Mouse (Mus musculus) mouse embryonic stem cell (cell line): ENCODE measurements around the gene Hcrtr1.

Experiments
- in situ Hi-C, 2 experiments: fragments of 300-500 bp; cut with MboI; formaldehyde crosslinking; loops; 1 replicate in 1 of 2; 3 replicates in 1 of 2; pipeline ENCODE4 v1.14.3; 2019 to 2020; ENCODE audit warnings: low sequenced_read_pairs in 2 of 2, low pct_unique_long_range_greater_than_20kb in 1 of 2, mixed read lengths in 1 of 2; ENCODE audit not compliant: unreplicated experiment in 1 of 2

Hcrtr1 gene

DNA sequence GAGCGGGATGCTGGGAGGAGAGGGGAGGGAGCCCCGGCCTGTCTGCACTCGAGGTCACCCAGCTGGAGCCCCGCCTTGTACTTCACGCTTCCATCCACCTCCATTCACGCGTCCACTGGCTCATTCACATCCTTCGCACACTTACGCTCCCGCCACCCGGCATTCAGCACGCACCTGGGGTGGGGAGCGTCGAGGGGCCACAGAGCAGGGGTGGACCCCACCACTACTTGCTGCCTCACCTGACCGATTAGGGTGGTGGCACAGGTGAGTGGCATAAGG lies at the start of gene Hcrtr1:
Hcrtr1 (minus strand) TSS at position 146 of the 279 bp plus-strand sequence.
- in situ Hi-C loops: loop anchor here in 1 of 2 experiments (10.0 kb wide), 1 partner anchor 46 kb away; no protein-coding TSS in a partner anchor

DNA sequence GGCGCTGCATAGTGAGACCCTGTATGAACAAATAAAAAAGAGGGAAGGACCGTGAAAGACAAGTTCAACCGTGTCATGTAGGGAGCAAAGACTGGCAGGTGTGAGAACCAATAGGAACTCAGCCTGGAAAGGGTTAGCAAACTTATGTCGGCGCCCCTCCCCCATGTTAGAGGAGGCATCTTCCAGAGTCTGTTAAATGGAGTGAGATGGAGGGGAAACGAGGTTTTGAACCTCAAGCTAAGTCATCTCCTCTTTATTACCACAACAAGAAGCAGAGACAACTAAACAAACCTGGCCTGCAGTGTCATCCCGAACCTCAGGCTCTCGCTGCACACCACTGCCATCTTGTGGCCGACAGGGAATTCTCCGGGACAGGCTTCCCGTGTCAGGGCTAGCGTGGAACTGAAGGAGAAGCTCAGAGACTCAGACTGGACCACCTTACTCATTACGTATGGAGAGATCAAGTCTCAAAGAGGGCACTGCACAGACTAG lies 49.7 kb upstream of the Hcrtr1 start:
- in situ Hi-C loops: loop anchor here in 1 of 2 experiments (10.0 kb wide), 2 partner anchors 54 to 224 kb away; partner anchors contain the start of gene Hcrtr1

DNA sequence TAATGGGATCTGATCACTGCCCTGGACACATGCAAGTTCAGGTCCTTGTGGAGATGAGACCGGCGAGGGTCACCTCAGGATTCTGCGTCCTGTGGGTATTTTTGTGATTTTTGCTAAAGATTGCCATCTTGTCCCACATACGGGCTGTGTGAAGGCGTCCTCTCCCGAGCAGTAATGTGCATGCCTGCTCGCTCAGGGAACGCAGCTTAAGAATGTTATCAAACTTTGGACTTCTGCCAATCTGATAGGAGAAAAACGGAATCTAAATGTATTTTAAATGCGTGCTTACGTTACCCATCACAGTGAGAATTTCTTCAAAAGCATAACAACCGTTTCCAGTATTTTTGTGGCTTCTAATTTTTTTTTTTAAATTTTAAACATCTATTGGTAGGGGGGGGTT lies 47.7 kb upstream of the Hcrtr1 start:
- in situ Hi-C loops: loop anchor here in 1 of 2 experiments (10.0 kb wide), 2 partner anchors 52 to 222 kb away; partner anchors contain the start of gene Hcrtr1

DNA sequence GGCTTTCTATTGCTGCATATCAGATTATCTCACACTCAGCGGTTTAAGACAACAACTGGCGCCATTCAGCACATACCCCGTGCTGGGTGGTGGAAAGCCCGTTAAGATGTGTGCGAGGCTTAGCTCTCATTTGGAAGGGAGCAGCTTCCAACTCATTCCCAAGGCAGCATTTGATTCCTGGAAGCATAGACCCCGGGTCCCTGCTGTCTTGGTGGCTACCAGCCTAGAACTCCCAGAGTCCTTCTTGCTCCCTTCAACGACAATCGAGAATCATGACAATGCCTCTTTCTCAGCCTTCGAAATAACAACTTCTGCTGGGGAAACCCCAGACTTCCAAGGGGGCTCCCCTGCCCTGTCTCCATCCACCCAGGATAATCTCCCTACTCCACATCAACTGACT lies 47.3 kb upstream of the Hcrtr1 start:
- in situ Hi-C loops: loop anchor here in 1 of 2 experiments (10.0 kb wide), 2 partner anchors 52 to 222 kb away; partner anchors contain the start of gene Hcrtr1

DNA sequence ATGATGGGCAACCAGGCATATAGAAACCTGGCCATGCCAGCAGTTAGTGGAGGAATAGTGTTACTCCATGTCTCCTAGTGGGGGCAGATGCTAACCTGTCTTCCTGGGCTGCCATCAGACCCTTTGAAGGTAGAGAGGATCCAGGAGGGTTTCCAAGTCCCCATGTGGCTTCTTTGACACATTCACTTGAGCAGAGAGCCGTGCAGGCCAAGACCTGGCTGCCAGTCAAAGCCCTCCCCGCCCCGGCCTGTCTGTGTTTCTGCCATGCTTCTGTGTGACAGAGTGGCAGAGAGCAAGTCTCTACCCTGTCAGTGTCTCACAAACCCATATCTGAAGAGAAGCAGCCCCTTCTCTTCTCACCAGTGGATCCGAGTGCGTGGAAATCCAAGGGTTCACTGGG lies 44.7 kb upstream of the Hcrtr1 start:
- in situ Hi-C loops: loop anchor here in 1 of 2 experiments (10.0 kb wide), 2 partner anchors 49 to 219 kb away; partner anchors contain the start of gene Hcrtr1

DNA sequence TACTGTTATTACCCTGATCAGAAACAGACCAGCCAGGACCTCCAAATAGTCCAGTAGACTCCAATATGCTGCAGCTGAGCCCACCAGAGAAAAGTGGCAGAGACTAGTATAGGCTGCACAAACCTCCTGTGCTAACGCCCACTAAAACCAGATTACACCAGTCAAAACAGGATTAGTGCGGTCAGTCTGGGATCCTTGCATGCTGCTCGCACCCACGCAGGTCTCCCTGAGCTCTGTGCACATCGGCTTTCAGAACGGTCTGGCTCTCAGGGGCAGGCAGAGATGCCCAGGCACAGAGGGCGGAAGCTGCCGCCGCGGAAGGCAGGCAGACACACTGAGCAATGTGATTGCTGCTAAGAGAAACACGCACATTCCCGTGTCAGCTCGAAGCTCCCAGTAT lies 43.9 kb upstream of the Hcrtr1 start:
- in situ Hi-C loops: loop anchor here in 1 of 2 experiments (10.0 kb wide), 2 partner anchors 48 to 218 kb away; partner anchors contain the start of gene Hcrtr1

DNA sequence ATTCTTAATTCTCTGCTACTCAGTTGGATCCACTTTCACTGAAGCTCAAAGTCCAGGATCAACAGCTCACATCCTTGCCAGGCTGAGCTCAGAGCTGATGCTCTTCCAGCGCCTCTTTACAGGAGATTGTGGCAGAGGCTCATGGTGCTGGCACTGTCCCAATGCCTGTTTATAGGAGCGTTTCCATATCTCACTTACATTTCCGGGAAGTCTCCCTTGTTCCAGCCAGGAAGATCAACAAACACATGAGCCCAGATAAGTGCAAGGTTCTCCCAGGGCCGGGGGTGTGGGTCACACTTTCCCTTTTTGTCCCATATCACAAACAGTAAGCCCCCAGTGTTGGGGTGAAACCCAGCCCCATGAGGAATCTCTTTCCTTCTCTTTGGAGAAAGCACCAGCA lies 42.7 kb upstream of the Hcrtr1 start:
- in situ Hi-C loops: loop anchor here in 1 of 2 experiments (10.0 kb wide), 2 partner anchors 47 to 217 kb away; partner anchors contain the start of gene Hcrtr1

DNA sequence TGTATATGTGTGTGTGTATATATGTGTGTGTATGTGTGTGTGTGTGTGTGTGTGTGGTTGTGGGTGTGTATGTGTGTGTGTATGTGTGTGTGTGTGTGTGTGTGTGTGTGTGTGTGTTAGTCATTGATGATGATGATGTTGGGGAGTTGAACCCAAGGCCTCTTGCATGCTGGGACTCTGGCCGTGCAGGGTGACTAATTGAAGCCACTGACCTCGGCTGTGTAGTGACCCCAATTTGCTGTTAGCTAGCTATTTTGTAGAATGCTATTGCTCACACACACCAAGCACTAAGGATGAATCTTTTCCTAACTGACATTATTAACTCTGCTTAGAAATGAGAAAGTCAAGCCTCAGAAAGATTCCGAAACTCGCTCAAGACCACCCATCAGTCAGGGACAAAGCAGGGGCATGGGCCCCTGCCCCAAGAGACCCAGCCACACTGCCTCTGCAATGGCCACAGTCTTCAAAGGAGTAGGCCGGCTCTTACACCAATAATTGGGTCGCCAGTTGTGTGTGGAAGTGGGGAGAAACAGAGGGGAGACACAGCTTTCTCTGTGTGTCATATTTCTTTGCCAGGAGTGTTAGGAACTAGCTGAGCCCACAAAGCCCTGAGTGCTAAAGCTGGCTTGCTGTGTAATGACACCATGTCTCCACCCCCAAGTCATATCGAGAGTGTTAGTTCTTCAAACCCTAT lies 41.9 kb upstream of the Hcrtr1 start:
- in situ Hi-C loops: loop anchor here in 1 of 2 experiments (10.0 kb wide), 2 partner anchors 46 to 216 kb away; partner anchors contain the start of gene Hcrtr1

DNA sequence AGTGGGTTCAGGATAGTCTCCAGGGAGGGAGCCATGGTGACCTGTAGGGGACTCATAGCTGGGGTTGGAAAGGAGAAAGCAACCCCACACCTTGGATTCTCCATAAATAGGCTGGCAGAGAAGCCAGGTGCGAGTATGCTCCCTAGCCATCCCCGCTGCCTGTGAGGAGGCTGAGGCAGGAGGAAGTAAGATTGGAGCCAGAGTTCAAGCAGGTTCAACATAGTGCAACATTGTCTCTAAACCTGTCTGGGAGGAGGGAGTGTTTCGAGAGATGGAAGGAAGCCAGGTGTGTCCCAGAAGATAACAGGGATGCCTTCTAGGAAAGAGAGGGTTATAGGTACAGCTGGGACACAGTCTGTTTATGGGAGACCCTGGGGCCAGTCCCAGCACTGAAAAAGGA lies 40.7 kb upstream of the Hcrtr1 start:
- in situ Hi-C loops: loop anchor here in 1 of 2 experiments (10.0 kb wide), 2 partner anchors 45 to 215 kb away; partner anchors contain the start of gene Hcrtr1

DNA sequence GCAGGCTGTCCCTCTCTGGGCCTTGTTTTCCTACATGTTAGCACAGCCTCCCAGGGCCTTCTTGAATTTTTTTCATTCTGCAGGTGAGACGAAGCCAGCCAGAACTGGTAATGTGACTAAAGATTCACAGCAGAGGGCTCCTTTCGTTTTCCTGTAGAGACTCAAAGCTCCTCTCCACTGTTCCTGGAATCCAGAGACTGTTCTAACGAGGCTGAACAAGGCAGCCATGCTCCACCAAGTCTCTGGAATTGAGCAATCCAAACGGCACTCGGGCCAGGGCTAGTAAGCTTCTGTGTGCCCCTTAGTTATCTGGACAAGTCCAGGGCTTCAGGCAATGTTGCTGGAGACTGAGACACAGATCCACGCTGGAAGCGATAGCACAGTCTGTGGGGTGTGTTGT lies 38.4 kb upstream of the Hcrtr1 start:
- in situ Hi-C loops: no loop called here

DNA sequence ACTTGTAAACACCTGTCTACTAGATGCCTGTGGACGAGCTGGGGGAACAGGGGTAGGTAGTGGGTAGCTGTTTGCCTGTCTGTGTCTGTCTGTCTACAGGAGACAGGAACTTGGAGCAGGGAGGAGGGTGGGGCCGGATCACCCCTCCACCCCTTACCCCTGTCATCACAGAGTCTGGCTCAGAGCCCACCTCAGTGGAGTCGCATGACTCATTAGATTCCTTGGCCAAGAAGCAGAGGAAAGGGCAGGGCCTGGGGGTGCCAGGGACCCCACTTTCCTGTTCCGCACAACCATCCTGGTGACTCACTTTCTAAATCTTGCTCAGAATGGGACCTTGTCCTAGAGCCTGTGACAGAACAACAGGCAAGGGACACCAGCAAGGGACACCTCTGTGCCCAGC lies 37.9 kb upstream of the Hcrtr1 start:
- in situ Hi-C loops: no loop called here

DNA sequence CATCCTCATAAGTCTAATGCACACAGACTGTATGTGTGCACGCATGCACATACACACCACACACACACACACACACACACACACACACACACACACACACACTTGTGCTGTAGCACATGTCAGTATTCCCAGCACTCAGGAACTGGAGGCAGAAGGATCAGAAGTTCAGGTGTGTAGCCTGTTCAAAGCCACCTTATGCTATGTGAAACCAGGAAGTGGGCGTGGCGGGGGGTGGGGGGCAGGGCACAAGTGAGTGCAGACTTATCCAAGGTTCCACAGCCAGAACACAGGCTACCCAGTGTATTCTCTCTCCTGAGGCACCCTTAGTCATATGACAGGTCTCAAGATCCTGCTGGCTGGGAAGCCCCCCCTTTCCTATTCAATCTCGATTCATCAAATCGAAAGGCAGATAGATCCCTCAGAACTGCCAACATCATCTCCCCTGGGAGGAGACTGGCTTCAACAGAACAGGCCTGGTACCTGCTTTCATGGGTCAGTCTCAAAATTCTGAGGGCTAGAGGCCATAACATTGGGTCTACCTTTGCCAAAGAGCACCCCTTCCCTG lies 37.1 kb upstream of the Hcrtr1 start:
- in situ Hi-C loops: no loop called here

DNA sequence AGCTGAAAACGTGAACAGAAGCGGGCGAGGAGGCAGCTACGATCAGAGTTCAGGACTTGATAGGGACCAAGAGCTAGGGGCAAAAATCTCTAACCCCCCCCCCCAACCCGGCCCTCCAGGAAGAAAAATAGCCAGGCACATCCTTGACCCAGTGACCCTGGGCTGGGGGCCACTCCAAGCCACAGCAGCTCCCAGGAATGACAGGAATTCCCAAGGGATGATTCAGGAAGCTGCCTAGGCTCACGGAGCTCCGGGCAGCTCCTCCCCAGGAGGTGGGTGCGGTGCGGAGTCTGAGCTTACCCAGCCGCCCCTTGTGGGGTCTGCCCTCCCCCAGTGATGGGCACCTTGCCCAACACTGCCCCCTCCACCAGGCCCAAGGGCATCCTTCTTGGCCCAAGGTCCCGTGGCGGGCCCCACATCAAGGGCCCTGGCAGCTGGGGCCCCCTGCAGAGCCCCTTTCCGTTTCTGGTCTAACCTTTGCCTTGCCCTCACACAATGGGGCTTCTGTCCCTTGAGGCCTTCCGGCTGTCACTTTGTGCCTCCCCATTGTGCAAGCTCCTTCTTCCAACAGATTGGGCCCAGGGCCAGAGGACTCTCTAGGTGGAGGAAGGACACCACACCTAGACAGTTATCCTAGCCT lies 36.0 kb upstream of the Hcrtr1 start, which contains the start of gene Tinagl1:
Tinagl1 (minus strand) TSS at position 51 of the 640 bp plus-strand sequence.
- in situ Hi-C loops: no loop called here

DNA sequence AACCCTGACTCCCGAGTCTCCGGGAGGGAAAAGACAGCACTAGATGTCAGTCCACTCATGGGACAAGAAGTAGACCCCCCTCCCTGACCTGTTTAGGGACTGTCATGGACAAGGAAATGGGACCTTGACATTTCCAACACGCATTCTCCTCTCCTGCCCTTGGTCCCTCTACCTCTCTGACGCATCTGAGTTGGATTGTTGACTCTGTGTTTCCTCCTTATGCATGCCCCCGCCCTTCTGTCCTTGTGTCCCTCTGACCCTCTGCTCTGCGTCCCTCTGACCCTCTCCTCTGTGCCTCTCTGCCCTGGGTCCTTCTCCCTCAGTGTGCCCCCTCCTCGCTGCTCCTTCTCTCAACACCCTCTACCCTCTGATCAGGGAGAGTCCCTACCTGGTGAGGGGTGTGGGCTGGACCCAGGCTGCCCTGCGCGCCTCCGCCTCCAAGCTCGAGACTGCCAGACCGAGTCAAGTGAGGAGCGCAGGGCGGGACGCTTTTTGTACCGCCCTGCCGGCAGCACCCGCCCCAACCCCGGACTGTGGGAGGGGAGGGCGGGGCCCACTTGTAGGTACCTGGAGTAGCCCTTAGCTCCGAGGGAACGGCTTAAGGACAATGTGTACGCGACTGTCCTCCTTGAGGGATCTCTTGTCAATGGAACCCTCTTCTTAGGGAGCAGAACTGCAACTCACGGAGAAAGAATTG lies 35.3 kb upstream of the Hcrtr1 start:
- in situ Hi-C loops: no loop called here

DNA sequence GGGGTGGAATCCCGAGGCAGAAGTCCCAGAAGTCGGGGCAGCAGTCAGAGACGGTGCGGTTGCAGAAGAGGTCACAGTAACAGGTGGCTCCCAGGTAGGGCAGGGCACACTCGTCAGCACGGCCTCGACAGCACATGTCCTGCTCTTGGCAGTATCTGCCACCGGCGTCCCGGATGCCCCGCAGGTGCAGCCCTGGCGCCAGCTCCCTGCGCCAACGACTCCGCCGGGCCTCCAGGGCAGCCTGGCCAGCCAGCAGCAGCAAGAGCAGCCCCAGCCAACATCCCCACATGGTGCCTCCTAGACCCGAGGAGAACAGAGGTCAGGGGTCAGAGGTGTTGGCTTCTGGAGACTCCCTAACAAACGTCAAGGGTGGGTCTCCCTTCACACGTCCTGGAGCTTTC lies 34.8 kb upstream of the Hcrtr1 start:
- in situ Hi-C loops: no loop called here

DNA sequence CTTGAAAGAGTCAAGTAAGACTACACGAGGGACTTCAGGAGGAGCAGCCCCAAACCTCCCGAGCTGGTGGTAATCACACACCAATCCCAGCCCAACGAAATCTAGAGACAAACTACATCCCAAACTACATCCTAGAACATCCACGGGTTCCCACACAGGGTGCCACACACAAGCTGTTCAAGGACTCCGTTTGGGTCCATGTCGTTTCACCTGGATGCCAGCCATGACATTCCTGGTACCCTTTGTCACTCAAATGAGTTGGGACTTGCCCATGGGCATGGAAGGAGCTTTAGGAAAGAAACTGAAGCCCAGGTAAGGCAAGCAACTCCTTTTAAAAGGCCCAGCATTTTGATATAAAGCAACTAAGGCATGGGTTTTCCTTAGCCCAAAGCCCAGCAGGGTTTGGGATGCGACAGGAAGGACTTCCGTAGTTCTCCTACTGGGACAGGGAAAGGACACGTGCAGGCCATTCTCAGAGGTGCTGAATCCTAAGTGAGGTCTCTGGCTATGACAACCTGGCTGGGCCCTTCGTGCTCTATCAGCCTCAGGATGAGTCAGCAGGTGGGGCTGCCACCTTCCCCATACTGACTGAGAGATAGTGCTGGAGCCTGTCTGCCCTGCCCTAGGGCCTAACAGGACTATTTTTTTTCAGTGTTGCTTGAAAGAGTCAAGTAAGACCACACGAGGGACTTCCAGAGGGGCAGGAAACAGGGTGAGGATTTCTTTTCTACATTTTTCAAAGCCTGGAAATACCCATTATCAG lies 34.1 kb upstream of the Hcrtr1 start:
- in situ Hi-C loops: no loop called here

DNA sequence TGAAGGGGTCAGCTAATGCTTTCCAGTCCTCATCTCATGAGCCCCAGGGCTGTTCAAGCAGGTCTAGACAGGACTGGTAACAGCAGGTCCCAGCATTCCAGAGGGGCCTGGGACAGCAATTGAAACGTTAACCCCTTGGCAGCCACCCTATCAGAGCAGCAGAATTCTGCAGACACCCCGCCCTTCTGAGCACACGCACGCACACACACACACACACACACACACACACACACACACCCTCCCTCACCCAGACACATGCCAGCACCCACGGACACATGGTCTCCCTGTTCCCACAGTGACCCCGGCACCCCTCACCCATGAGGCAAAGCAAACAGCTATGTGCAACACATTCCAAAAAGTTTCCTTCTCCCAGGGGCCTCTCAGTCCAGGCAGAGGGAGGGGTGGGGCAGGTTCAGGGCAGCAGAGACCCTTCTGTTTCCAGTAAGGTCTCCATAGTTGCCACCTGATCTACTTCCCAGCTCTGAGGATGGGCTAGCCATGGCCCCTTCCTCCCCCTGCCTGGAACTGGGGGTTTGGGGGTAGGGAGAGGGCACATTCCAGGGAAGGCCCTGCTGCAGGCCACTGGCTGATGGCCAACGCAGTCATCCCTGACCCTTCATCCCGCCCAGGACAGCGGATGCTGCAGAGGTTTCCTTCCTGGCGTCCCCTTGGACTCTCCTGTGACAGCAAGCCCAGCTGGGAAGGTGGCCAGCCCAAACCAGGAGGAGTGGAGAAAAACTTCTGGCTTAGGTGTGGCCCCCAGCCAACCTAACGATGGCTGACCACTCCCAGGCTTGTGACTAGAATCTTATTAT lies 33.0 kb upstream of the Hcrtr1 start:
- in situ Hi-C loops: no loop called here
